Mouse (Mus musculus) ES-E14 (cell line): ENCODE measurements around the gene Josd2. TPM values are rescaled to one million over a fixed set of nuclear protein-coding genes. Genes with fewer than 3 reads are reported as not detected.

Source experiments
- total RNA-seq: library from RNA; depleted of rRNA; stranded (reverse); fragments of 300-350 nt; gene quantifications from 2 replicates; pipeline ENCODE4 v1.2.3, GENCODE M21; 2012; rRNA removed

Josd2 gene
- total RNA-seq, 1 experiment = 18.9 TPM

Other genes with a start within 250 kb of the Josd2 start
- 4.0 and 5.8 TPM in 2 replicates for gene Klk1, start 242.6 kb upstream of the Josd2 start, total RNA-seq
- not detected in 2 replicates for gene Gm36864, start 231.8 kb upstream of the Josd2 start, total RNA-seq
- 0.42 and 0.58 TPM in 2 replicates for gene 1700028J19Rik, start 221.3 kb upstream of the Josd2 start, total RNA-seq
- gene 2410002F23Rik, start 221.3 kb upstream of the Josd2 start, total RNA-seq = 127 and 194 TPM in 2 replicates
- 0.18 and 0.58 TPM in 2 replicates for gene Acp4, start 210.6 kb upstream of the Josd2 start, total RNA-seq
- 1.4 TPM in 1 of 2 replicates, not detected in the other for gene Gm15517, start 206.5 kb upstream of the Josd2 start, total RNA-seq
- gene Clec11a, start 161.1 kb upstream of the Josd2 start, total RNA-seq = 2.2 TPM in 2 replicates
- 1.0 and 1.5 TPM in 2 replicates for gene Shank1, start 157.7 kb upstream of the Josd2 start, total RNA-seq
- 5.8 and 8.0 TPM in 2 replicates for gene Syt3, start 83.9 kb upstream of the Josd2 start, total RNA-seq
- 1.4 and 4.8 TPM in 2 replicates for gene 1700008O03Rik, start 82.2 kb upstream of the Josd2 start, total RNA-seq
- 0.18 TPM in 1 of 2 replicates, not detected in the other for gene Lrrc4b, start 39.0 kb upstream of the Josd2 start, total RNA-seq
- gene Aspdh, start 2.6 kb upstream of the Josd2 start, total RNA-seq = not detected in 2 replicates
- gene Emc10, start 28.5 kb downstream of the Josd2 start, total RNA-seq = 64.2 and 104 TPM in 2 replicates
- 3.4 and 4.2 TPM in 2 replicates for gene Fam71e1, start 28.6 kb downstream of the Josd2 start, total RNA-seq
- 0.80 and 1.6 TPM in 2 replicates for gene Mybpc2, start 56.7 kb downstream of the Josd2 start, total RNA-seq
- gene Spib, start 64.1 kb downstream of the Josd2 start, total RNA-seq = 0.67 and 0.90 TPM in 2 replicates
- 108 and 156 TPM in 2 replicates for gene Pold1, start 80.9 kb downstream of the Josd2 start, total RNA-seq
- gene Nr1h2, start 86.0 kb downstream of the Josd2 start, total RNA-seq = 78.5 and 144 TPM in 2 replicates
- 13.7 and 52.5 TPM in 2 replicates for gene Napsa, start 104.4 kb downstream of the Josd2 start, total RNA-seq
- gene Kcnc3, start 122.7 kb downstream of the Josd2 start, total RNA-seq = 9.5 and 12.4 TPM in 2 replicates
- 7.0 and 9.8 TPM in 2 replicates for gene Myh14, start 202.9 kb downstream of the Josd2 start, total RNA-seq
- 0.40 and 0.79 TPM in 2 replicates for gene Izumo2, start 240.8 kb downstream of the Josd2 start, total RNA-seq